Mouse (Mus musculus): ENCODE data around the gene Fbxl2.

DNA sequence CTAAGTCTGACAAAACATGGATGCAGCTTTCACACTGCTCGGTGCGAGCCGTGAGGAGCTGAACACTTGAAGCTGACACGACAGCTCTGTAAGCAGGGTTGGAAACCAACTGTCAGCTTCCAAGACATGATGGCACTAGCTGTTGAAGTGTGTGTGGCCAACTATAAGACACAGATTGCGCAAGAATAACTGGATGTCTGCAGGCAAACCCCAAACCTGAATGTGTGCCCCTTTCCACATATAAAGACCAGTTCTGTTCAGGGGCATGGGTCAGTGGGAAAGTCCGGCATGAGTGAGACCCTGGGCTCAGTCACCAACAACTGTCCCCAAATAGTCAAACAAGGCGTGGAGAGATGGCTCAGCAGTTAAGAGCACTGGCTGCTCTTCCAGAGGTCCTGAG, 53.2 kb downstream of the Fbxl2 start:
- TF ChIP-seq CTCF (IDR thresholded peaks at IDR 0.05; ENCODE audit: borderline replicate concordance, insufficient read depth, low read length) (no peak), POLR2A (IDR thresholded peaks at IDR 0.05; ENCODE audit: low read depth, low read length) (no peak)

Measured in embryonic fibroblast, embryonic 13.5 days (primary cell).